Mouse (Mus musculus) central nervous system, embryonic 14 days (tissue): Measurements from ENCODE around the gene Shc3. TPM values are rescaled to one million over a fixed set of nuclear protein-coding genes. Genes with fewer than 3 reads are reported as not detected.

Experiments
- polyA plus RNA-seq: library from polyadenylated mRNA; depleted of rRNA; stranded (reverse); fragments of >200 nt; gene quantifications from 2 replicates; pipeline ENCODE4 v1.2.3, GENCODE M21; 2012; rRNA removed

Gene Shc3
- 9.8 and 11.7 TPM in 2 replicates for polyA plus RNA-seq

DNA sequence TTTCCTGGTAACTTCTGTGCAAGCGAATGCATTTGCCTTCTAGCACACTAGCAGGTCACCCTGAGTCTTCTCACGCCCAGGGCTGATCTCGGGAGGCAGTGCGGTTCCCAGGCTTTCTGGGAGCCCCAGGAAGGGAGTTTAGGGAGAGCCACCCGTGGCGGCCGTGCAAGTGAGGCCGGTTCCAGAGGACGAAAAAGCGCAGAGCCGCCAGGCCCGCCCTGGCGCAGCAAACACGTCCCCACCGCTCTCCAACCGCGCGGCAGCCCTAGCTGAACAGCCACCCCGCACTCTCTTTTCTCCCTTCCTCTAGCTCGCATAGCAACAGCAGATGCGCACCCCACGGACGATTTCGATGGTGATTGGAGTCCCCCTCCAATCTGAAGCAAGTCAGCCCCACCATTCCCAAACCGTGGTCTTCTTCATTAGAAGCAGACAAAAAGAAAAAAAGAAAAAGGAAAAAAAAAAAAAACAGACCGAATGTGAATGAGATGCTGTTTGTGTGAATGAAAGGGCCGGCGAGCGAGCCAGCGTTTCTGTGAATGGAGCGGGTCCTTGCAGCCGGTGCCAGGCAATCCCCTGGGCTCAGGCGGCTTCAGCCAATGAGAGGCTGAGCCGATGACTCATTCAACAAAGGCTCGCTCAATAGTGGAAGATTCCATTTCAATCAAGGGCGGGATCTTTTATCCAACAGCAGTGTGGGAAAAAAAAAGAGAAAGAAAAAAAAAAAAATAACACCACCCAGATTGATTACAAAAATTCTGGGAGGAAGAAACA lies at the start of gene Shc3:
Shc3 (minus strand) TSS at position 509 of the 774 bp plus-strand sequence.

GRCm38 (mm10) chr13:51408519-51409001 lies 160.7 kb downstream of the Shc3 start, which contains the start of gene S1pr3:
Gene S1pr3 (plus strand): TSS chr13:51408639.

Other genes with a start within 250 kb of the Shc3 start
- 7.7 and 16.1 TPM in 2 replicates for gene S1pr3, start 160.8 kb downstream of the Shc3 start, polyA plus RNA-seq
- 72.8 and 90.6 TPM in 2 replicates for gene Cks2, start 75.8 kb upstream of the Shc3 start, polyA plus RNA-seq
- 34.1 and 34.8 TPM in 2 replicates for gene Secisbp2, start 82.3 kb upstream of the Shc3 start, polyA plus RNA-seq
- gene Sema4d, start 224.3 kb upstream of the Shc3 start, polyA plus RNA-seq, result 22.4 and 23.1 TPM in 2 replicates